Mouse (Mus musculus) limb, embryonic 14.5 days (tissue): ENCODE results near the gene Peli3. TPM values are rescaled to one million over a fixed set of nuclear protein-coding genes. Genes with fewer than 3 reads are reported as not detected.

Experiments
- ATAC-seq: fragments of 200-750 bp; cut with Nextera tagmentation; 2 replicates; pipeline ENCODE4 v1.8.0; 2017; ENCODE audit warnings: low read depth, moderate number of reproducible peaks, moderate TSS enrichment; ENCODE audit not compliant: low FRiP score
- DNase-seq: peaks from one replicate; pipeline ENCODE4 v3.0.0-alpha.2; 2015; ENCODE audit warnings: low spot score
- H3K27ac ChIP-seq: fragments of 300-500 bp; sonication (generic); replicated peaks from 2 replicates; pipeline ENCODE4 v1.5.1; 2014; ENCODE audit warnings: low read depth, mild to moderate bottlenecking, low read length, moderate library complexity, mixed read lengths
- H3K27me3 ChIP-seq: fragments of 300-500 bp; sonication (generic); 2 replicates; pipeline ENCODE4 v1.6.1; 2014; ENCODE audit warnings: low read length, mixed read lengths; ENCODE audit not compliant: control insufficient read depth, insufficient read depth
- H3K36me3 ChIP-seq: fragments of 300-500 bp; sonication (generic); 2 replicates; pipeline ENCODE4 v1.6.1; 2014; ENCODE audit warnings: mild to moderate bottlenecking, low read length, moderate library complexity, mixed read lengths; ENCODE audit not compliant: control insufficient read depth, insufficient read depth
- H3K4me1 ChIP-seq: fragments of 300-500 bp; sonication (generic); 2 replicates; pipeline ENCODE4 v1.6.1; 2014; ENCODE audit warnings: antibody characterized with exemption, low read length, mixed read lengths; ENCODE audit not compliant: control insufficient read depth, insufficient read depth
- H3K4me2 ChIP-seq: fragments of 300-500 bp; sonication (generic); replicated peaks from 2 replicates; pipeline ENCODE4 v1.6.1; 2014; ENCODE audit warnings: low read depth, mild to moderate bottlenecking, low read length, moderate library complexity; ENCODE audit not compliant: severe bottlenecking
- H3K4me3 ChIP-seq: fragments of 300-500 bp; sonication (generic); replicated peaks from 2 replicates; pipeline ENCODE4 v1.5.1; 2014; ENCODE audit warnings: low read length
- H3K9ac ChIP-seq: fragments of 300-500 bp; sonication (generic); 2 replicates; pipeline ENCODE4 v1.6.1; 2014; ENCODE audit warnings: mild to moderate bottlenecking, low read depth, low read length, moderate library complexity; ENCODE audit not compliant: severe bottlenecking
- H3K9me3 ChIP-seq: fragments of 300-500 bp; sonication (generic); 2 replicates; pipeline ENCODE4 v1.6.1; 2016; ENCODE audit warnings: low read length; ENCODE audit not compliant: control insufficient read depth
- POLR2A ChIP-seq: fragments of 200-500 bp; IDR thresholded peaks from 2 replicates; pipeline ENCODE4 v1.8.0; 2012; ENCODE audit warnings: inconsistent platforms, mild to moderate bottlenecking, moderate library complexity, borderline replicate concordance; ENCODE audit not compliant: insufficient read depth, insufficient read length; ENCODE audit errors: extremely low read depth
- WGBS: fragments of 180-500 bp; shearing (Covaris S2); extraction: QIAGEN DNeasy Blood & Tissue Kit; methylation state at CpG from one replicate; pipeline ENCODE4 v1.1.7; 2014; 5-methylcytosine and 5-hydroxymethylcytosine counted together
- polyA plus RNA-seq, 2 experiments: library from polyadenylated mRNA; depleted of rRNA in 1 of 2; stranded (reverse) in 1 of 2; unstranded in 1 of 2; fragments of >200 nt; fragmentation: Nextera tagmentation in 1 of 2; extraction: Ambion mirVana in 1 of 2; gene quantifications; 2 replicates each; pipeline versions ENCODE4 v1.2.1 to v1.2.3; 2012 to 2014

Peli3 gene
- polyA plus RNA-seq, 2 experiments: 2.5 to 2.7 TPM

GRCm38 (mm10) chr19:4927904-4928531 lies 14.9 kb downstream of the Peli3 start, which contains the start of gene Dpp3:
TSS of gene Dpp3 (minus strand) at chr19:4928287.
- H3K36me3 ChIP-seq: peaks cover 31% of the 10 kb centered on the region
- peak within 1 kb of the TSS; percentile 79 for H3K27ac ChIP-seq
- H3K9me3 ChIP-seq: no peaks in the 10 kb centered on the region
- ATAC-seq: peak; percentile 99
- peaks cover 9% of the 10 kb centered on the region; the same call in 1 of the 2 replicates for H3K4me1 ChIP-seq
- no peaks in the 10 kb centered on the region for H3K27me3 ChIP-seq
- H3K9ac ChIP-seq: peak within 1 kb of the TSS; percentile 67
- peak; percentile 94; the same call in 1 of the 2 replicates for TF ChIP-seq POLR2A
- peak within 1 kb of the TSS; percentile 50 for H3K4me2 ChIP-seq
- DNase-seq: peak; percentile 98
- H3K4me3 ChIP-seq: peak within 1 kb of the TSS; percentile 67
- under 1% methylated on average over 32 of the region's 32 CpGs for WGBS

- H3K9ac ChIP-seq: no peak overlapping the region
- H3K4me2 ChIP-seq: no peak overlapping the region
- H3K36me3 ChIP-seq: peaks cover 57% of the 10 kb centered on the region
- ATAC-seq: no peak
- DNase-seq: no peak
- no peak for TF ChIP-seq POLR2A
- H3K9me3 ChIP-seq: no peaks in the 10 kb centered on the region
- H3K27ac ChIP-seq: no peak overlapping the region
- H3K4me3 ChIP-seq: no peak overlapping the region
- peaks cover 9% of the 10 kb centered on the region; the same call in 1 of the 2 replicates for H3K4me1 ChIP-seq
- 99% methylated on average over 11 of the region's 11 CpGs for WGBS
- H3K27me3 ChIP-seq: no peaks in the 10 kb centered on the region
Observed at GRCm38 (mm10) chr19:4925121-4925860, 17.6 kb downstream of the Peli3 start.

- no peak overlapping the region for H3K4me2 ChIP-seq
- H3K4me1 ChIP-seq: no peaks in the 10 kb centered on the region
- ATAC-seq: no peak
- WGBS: 81% methylated on average over 6 of the region's 6 CpGs
- peaks cover 97% of the 10 kb centered on the region for H3K36me3 ChIP-seq
- DNase-seq: no peak
- no peak overlapping the region for H3K4me3 ChIP-seq
- H3K9ac ChIP-seq: no peak overlapping the region
- no peak overlapping the region for H3K27ac ChIP-seq
- H3K27me3 ChIP-seq: no peaks in the 10 kb centered on the region
- no peak for TF ChIP-seq POLR2A
- H3K9me3 ChIP-seq: no peaks in the 10 kb centered on the region
Observed at GRCm38 (mm10) chr19:4919652-4920051, 23.3 kb downstream of the Peli3 start.

- no peak for ATAC-seq
- H3K4me2 ChIP-seq: no peak overlapping the region
- 90% methylated on average over 9 of the region's 10 CpGs for WGBS
- H3K4me3 ChIP-seq: no peak overlapping the region
- DNase-seq: no peak
- TF ChIP-seq POLR2A: no peak
- H3K36me3 ChIP-seq: peaks cover 98% of the 10 kb centered on the region
- no peaks in the 10 kb centered on the region for H3K27me3 ChIP-seq
- no peaks in the 10 kb centered on the region for H3K4me1 ChIP-seq
- no peak overlapping the region for H3K27ac ChIP-seq
- H3K9me3 ChIP-seq: no peaks in the 10 kb centered on the region
- no peak overlapping the region for H3K9ac ChIP-seq
Observed at GRCm38 (mm10) chr19:4916827-4917226, 26.1 kb downstream of the Peli3 start.

GRCm38 (mm10) chr19:4915924-4916603 lies 26.9 kb downstream of the Peli3 start:
- DNase-seq (no peak), ATAC-seq (no peak)
- WGBS: 93% methylated on average over 15 of the region's 15 CpGs
- Histone ChIP-seq H3K27ac (no peak overlapping the region), H3K9me3 (no peaks in the 10 kb centered on the region), H3K9ac (no peak overlapping the region), H3K4me1 (no peaks in the 10 kb centered on the region), H3K4me2 (no peak overlapping the region), H3K4me3 (no peak overlapping the region), H3K36me3 (peaks cover 94% of the 10 kb centered on the region), H3K27me3 (no peaks in the 10 kb centered on the region)
- no peak for TF ChIP-seq POLR2A
